Mouse (Mus musculus) forebrain, embryonic 10.5 days (tissue): ENCODE data around the gene Hspa4. TPM values are rescaled to one million over a fixed set of nuclear protein-coding genes. Genes with fewer than 3 reads are reported as not detected.

Source experiments
- polyA plus RNA-seq: library from polyadenylated mRNA; unstranded; fragments of >200 nt; fragmentation: Nextera tagmentation; extraction: Ambion mirVana; gene quantifications from 2 replicates; pipeline ENCODE4 v1.2.1, GENCODE M21; 2016

The Hspa4 gene
- polyA plus RNA-seq, 1 experiment from 2014 or later = 127 TPM

Other genes with a start within 250 kb of the Hspa4 start
- 24.1 and 27.7 TPM in 2 replicates for gene Zcchc10, start 24.2 kb upstream of the Hspa4 start, polyA plus RNA-seq
- 31.5 and 33.5 TPM in 2 replicates for gene Aff4, start 50.4 kb upstream of the Hspa4 start, polyA plus RNA-seq
- gene Leap2, start 122.7 kb upstream of the Hspa4 start, polyA plus RNA-seq = 0.32 TPM in 1 of 2 replicates, not detected in the other
- 590 and 612 TPM in 2 replicates for gene Uqcrq, start 130.4 kb upstream of the Hspa4 start, polyA plus RNA-seq
- gene Gdf9, start 130.6 kb upstream of the Hspa4 start, polyA plus RNA-seq = 1.1 and 2.0 TPM in 2 replicates
- gene Gm10447, start 156.7 kb upstream of the Hspa4 start, polyA plus RNA-seq = not detected in 2 replicates
- 1.2 and 1.7 TPM in 2 replicates for gene Shroom1, start 156.7 kb upstream of the Hspa4 start, polyA plus RNA-seq
- not detected in 2 replicates for gene Gm9837, start 170.0 kb upstream of the Hspa4 start, polyA plus RNA-seq
- gene Gm9945, start 179.7 kb upstream of the Hspa4 start, polyA plus RNA-seq = 0.30 TPM in 1 of 2 replicates, not detected in the other
- gene Sowaha, start 179.8 kb upstream of the Hspa4 start, polyA plus RNA-seq = 0.46 and 0.97 TPM in 2 replicates
- 22.7 and 22.9 TPM in 2 replicates for gene Sept8, start 218.8 kb upstream of the Hspa4 start, polyA plus RNA-seq